Mouse (Mus musculus): ENCODE measurements around the gene Olfr493. TPM values are rescaled to one million over a fixed set of nuclear protein-coding genes. Genes with fewer than 3 reads are reported as not detected.

Gene Olfr493
- total RNA-seq (2021) = not detected
- long read RNA-seq, experiment 1 = 0 reads
- long read RNA-seq, experiment 2 = 0 reads

DNA sequence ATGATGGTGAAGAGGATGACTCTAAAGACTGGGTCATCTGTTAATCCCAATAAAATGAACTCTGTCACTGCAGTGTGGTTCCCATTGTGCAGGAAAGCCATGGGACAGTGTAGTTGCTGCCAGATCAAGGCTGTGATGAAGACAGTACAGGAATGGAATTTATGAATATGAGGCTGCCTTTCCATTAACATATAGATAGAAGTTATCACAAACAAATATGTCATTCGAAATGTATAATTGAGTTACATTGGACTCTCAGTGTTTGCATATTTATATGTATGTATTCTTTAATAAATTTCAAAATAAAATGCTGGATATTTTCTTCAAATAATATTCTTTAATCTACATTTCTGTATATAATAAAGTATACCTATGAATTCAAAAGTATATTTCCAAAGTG lies at the start of gene Olfr493:
Gene Olfr493, minus strand, starts transcription at position 101 of the 400 bp plus-strand sequence.
- no peak for DNase-seq (ENCODE audit: low spot score in 2 of 2)
- intact Hi-C loops (cut with DNase I) = no loop called here

DNA sequence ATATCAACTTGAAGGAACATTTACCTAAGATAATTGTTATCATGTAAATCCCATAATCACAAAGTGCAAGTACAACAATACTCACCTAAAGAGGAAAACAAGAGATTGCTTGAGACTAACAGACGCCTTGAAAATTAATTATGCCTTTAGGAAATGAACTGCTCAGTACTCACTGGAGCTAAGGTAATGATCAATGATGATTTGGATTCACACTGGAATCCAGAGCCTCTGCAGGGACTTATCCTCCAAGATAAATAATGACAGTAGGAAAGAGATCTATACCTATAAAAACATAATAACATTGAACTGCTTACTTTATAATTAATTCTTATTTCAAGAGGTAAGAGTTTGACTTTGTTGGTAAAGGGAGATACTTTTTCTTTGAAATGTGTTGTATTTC lies 46.1 kb upstream of the Olfr493 start, which contains the start of gene Olfr495:
Gene Olfr495, plus strand, starts transcription at position 301 of the 400 bp plus-strand sequence.
- no peak for DNase-seq (ENCODE audit: low spot score in 2 of 2)
- intact Hi-C loops (cut with DNase I) = no loop called here

DNA sequence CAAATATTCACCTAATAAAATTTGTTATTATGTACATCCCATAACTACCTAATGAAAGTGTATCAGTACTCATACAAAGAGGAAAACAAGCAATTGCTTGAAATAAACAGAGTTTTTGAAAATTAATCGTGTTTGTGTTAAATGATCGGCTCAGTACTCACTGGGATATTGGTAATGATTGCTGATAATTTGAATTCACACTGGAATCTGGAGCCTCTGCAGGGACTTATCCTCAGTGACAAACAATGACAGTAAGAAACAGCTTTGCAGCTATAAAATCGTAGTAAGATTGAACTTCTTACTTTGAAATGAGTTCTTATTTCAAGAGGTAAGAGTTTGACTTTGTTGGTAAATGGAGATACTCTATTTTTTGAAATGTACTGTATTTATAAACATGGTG lies 18.3 kb upstream of the Olfr493 start, which contains the start of gene Olfr494:
Gene Olfr494, plus strand, starts transcription at position 301 of the 400 bp plus-strand sequence.
- intact Hi-C loops (cut with DNase I) = no loop called here
- DNase-seq (ENCODE audit: low spot score in 2 of 2) = no peak

- no peak for DNase-seq (ENCODE audit: low spot score in 2 of 2)
- intact Hi-C loops (cut with DNase I) = no loop called here
Observed at GRCm38 (mm10) chr7:108323574-108323973, 23.2 kb downstream of the Olfr493 start, which contains the start of gene Olfr492. TSS of gene Olfr492 (minus strand) at chr7:108323674.

- intact Hi-C loops (cut with DNase I) = no loop called here
- DNase-seq (ENCODE audit: low spot score in 2 of 2) = no peak
Observed at GRCm38 (mm10) chr7:108313151-108313550, 33.6 kb downstream of the Olfr493 start, which contains the start of gene Olfr491. TSS of gene Olfr491 (plus strand) at chr7:108313451.

Other genes starting within 250 kb of the Olfr493 start
- 1 to 10 TPM; 2.0 to 2.3 TPM for gene Olfr482, start 249.4 kb downstream of the Olfr493 start, total RNA-seq (2021)
- gene Olfr483, start 246.1 kb downstream of the Olfr493 start, total RNA-seq (2021) = not detected
- not detected for gene Olfr484, start 219.5 kb downstream of the Olfr493 start, total RNA-seq (2021)
- not detected for gene Olfr485, start 187.1 kb downstream of the Olfr493 start, total RNA-seq (2021)
- not detected for gene Olfr486, start 174.2 kb downstream of the Olfr493 start, total RNA-seq (2021)
- gene Olfr487, start 132.3 kb downstream of the Olfr493 start, total RNA-seq (2021) = not detected
- not detected for gene Olfr488, start 88.6 kb downstream of the Olfr493 start, total RNA-seq (2021)
- gene Olfr490, start 58.0 kb downstream of the Olfr493 start, total RNA-seq (2021) = not detected
- gene Olfr491, start 33.5 kb downstream of the Olfr493 start, total RNA-seq (2021) = not detected
- not detected for gene Olfr492, start 23.3 kb downstream of the Olfr493 start, total RNA-seq (2021)
- gene Olfr494, start 18.4 kb upstream of the Olfr493 start, total RNA-seq (2021) = not detected
- gene Olfr495, start 46.2 kb upstream of the Olfr493 start, total RNA-seq (2021) = not detected
- not detected for gene Olfr497, start 73.4 kb upstream of the Olfr493 start, total RNA-seq (2021)
- not detected for gene Olfr498, start 118.3 kb upstream of the Olfr493 start, total RNA-seq (2021)
- not detected for gene Olfr502, start 178.1 kb upstream of the Olfr493 start, total RNA-seq (2021)
- not detected for gene Olfr503, start 197.5 kb upstream of the Olfr493 start, total RNA-seq (2021)
- not detected for gene Olfr504, start 218.8 kb upstream of the Olfr493 start, total RNA-seq (2021)